Mouse (Mus musculus): ENCODE results near the gene Gpr31b.
"Not testable (repeated sequence)": the region's sequence is repeated elsewhere in the genome, so short reads cannot be mapped to it uniquely, and the experiment has no call there.

Gpr31b gene

GRCm38 (mm10) chr17:13052124-13052813 is at the start of gene Gpr31b:
TSS of gene Gpr31b (minus strand) at chr17:13052296.
- not testable (repeated sequence) for DNase-seq

DNA sequence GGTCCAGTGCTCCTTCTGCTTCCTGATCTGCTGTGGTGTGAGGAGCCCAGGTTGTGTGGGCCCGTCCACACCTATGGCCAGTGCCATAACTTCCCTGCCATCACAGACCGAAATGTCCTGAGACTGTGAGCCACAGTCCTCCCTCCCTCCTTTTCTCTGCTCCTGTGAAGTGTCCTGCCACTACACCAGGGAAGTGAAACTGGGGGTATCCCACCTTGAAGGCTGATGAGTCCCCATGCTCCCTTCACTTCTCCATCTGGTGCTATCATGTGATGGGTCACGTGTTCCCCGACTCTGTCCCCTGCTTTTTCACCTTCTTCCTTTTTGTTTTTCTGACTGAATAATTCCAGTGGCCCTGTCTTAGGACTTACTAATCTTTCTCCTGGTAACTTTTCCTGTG is 40.9 kb upstream of the Gpr31b start:
- DNase-seq, result not testable (repeated sequence)

- not testable (repeated sequence) for DNase-seq
These were observed 40.1 kb upstream of the Gpr31b start for GRCm38 (mm10) chr17:13092100-13092764.

- DNase-seq, result not testable (repeated sequence)
These were observed 39.4 kb upstream of the Gpr31b start for GRCm38 (mm10) chr17:13091510-13091909.

GRCm38 (mm10) chr17:13069227-13069626 is 17.1 kb upstream of the Gpr31b start:
- DNase-seq, result not testable (repeated sequence)

DNA sequence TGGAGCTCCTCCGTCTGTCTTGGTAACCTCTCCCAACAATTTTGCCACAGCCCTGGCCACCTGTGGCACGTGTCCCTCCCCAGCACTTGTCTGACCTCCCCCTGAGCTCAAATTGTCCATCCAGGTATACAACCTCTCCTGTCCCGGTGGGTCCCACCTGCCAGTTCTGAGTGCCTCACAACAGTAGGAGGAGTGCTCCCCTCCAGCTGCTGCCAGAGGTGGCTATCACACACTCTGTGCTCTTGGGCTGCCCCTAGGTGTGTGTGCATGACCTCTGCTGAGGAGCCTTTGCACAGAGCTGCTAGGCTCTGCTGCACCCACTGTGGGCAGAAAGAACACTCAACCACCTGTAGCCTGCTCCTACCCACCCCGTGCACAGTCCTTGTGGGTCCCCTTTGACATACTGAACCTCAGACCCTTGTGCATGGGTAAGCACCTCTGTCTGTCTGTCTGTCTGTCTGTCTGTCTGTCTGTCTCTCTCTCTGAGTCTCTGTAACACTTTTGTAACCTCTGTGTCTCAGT is 15.8 kb upstream of the Gpr31b start:
- DNase-seq, result not testable (repeated sequence)

DNA sequence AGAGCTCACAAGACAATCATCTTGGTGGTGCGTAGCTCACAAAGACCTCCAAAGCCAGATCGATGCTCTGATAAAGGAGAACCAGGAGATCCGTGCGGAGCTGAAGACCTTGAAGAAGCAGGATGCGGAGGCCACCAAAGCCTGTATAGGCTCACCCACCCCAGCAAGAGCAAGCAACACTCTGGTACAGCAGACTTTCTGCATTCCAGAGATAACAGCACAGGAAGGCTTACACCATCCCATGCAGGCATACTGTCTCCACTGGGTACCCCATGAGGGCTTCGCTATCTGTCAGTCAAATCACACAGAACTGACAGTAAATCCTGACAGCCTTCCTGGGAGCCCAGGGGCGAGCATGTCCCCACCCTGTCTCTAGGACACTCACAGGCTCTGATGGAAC is 10.8 kb upstream of the Gpr31b start:
- DNase-seq, result not testable (repeated sequence)

DNA sequence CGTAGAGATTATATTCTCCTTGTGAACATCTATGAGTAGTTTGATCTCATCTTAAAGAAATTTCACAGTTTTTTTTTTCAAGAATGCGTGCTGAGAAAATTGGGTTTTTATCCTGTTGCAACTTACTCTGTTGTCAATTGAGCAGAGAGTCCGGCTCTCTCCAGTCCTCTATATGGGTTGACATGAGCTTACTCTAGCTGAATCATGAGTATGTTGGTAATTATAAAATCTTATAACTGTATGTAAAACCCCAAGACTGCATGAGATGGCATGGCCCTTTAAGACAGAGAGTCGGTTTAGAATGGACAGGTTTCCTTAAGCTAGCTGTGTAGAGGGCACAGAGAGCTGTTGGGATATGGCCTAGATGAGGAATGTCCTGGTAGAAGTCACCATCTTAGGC is 8.7 kb upstream of the Gpr31b start, which contains the start of gene Tcp10b:
Tcp10b (plus strand) TSS at position 301 of the 400 bp plus-strand sequence.
- DNase-seq, result not testable (repeated sequence)

DNA sequence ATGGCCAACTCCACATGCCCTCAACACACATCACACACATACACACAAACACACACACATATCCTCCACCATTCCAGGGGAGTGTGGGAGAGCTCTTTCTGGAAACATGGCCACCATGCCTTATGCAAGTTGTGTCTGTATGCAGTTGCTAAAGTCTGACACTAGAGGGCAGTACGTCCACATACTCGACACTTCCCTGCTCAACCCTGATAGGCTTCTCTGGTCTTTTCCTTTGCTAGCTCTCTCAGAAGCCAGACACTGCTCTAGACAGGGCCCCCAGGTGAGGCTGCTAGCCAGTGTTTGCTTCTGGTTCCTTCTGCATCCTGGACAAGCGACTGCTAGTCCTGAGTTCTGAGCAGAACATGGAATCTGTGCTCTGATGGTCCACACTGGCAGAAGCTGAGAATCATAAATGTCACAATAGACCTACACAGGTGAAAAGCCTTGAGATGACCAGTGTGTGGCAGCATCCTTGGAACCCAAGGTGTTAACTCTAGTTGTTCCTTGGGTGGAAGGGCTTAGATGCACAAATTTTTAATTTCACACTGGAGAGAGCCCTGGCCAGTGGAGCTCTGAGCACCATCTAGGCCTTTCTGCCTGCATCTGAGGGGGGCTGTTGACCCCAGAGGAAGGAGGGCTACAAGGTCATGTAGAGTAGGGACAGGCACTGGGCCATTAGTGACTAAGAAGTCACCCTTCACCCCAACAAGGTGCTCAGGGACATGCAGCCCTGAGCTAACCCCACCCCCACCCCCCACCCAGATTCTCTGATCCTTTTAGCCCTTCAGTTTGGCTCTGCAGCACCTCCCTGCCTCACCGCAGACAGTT is 8.0 kb downstream of the Gpr31b start:
- DNase-seq, result peak; percentile 46

- not testable (repeated sequence) for DNase-seq
These were observed 15.4 kb downstream of the Gpr31b start for GRCm38 (mm10) chr17:13036627-13037192.

GRCm38 (mm10) chr17:13013316-13013715 is 38.8 kb downstream of the Gpr31b start:
- DNase-seq, result no peak

GRCm38 (mm10) chr17:13009887-13010286 is 42.2 kb downstream of the Gpr31b start:
- DNase-seq, result peak; percentile 25

DNA sequence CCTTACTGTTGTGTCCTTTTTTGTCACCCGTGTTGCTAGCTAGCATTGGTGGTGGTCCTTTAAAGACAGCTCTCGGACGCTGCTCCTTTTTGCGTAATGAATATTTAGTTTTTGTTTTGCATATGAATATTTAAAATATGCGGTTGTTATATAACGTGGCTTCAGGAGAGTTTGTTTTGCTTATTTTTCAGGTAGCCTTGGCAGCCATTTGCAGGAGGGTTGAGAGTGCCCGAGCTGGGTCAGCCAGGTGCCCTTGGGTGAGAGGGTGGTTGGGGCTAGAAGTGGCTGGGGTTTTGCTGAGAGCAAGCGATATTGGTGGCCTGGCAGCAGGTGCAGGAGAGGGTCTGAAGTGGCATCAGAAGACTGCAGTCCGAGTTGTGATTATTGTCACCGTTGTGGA is 43.6 kb downstream of the Gpr31b start:
- no peak for DNase-seq

DNA sequence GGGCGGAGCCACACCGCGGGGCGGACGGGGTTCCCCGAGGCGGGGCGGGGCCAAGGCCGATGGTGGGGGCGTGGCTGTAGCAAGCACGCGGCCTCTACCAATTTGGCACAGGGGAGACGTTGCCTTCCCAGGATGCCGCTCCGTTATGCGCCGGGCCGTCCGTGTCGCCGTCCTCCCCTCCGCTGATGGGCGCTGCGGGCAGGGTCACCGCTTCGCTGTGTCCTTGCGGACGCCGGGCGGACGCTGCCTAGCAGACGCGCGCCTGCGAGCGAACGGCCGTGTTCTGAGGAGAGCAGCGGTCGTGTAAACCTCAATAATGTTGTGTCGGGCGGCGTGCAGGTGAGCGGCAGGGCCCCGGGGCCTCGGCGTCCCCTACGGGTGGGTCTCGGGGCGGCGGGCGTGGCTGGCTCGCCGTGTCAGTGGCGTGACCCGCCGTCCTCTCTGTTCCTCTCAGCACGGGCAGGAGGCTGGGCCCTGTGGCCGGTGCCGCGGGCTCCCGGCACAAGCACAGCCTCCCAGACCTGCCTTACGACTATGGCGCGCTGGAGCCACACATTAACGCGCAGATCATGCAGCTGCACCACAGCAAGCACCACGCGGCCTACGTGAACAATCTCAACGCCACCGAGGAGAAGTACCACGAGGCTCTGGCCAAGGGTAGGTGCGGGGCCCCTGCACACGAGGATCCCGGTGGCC is 44.2 kb downstream of the Gpr31b start:
- peak; percentile 98 for DNase-seq

DNA sequence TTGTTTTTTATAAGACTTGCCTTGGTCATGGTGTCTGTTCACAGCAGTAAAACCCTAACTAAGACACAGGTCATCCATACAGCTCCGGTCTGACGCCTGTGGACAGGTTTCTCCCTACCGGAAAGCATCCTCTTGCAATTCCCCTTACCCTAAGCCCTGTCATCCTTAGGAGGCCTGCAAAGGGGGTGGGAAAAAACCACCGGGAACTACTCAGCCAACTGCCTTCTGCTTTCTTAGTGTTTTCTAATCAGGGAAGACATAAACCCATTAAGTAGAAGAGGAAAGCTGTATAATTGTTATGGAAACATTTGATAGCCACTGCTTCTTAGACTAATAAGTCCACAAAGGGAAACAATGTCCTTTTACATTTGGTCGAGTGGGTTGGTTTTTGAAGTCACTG is 45.1 kb downstream of the Gpr31b start:
- DNase-seq, result no peak

- not testable (repeated sequence) for DNase-seq
These were observed 45.5 kb downstream of the Gpr31b start, which contains the start of gene Sod2 for GRCm38 (mm10) chr17:13006546-13006945. TSS of gene Sod2 (plus strand) at chr17:13006846.

- not testable (repeated sequence) for DNase-seq
These were observed 47.7 kb downstream of the Gpr31b start for GRCm38 (mm10) chr17:13004436-13004835.

GRCm38 (mm10) chr17:13002243-13002642 is 49.9 kb downstream of the Gpr31b start:
- DNase-seq, result not testable (repeated sequence)

Data from thymus, postnatal 25 days (tissue).